Mouse (Mus musculus): Measurements from ENCODE around the gene Cog3. TPM values are rescaled to one million over a fixed set of nuclear protein-coding genes. Genes with fewer than 3 reads are reported as not detected.

Cog3 gene
- polyA plus RNA-seq, 1 experiment from 2014 or later: 22.5 TPM

GRCm38 (mm10) chr14:75753206-75753605 is 1.1 kb downstream of the Cog3 start:
- Histone ChIP-seq H3K4me2 (ENCODE audit: low read length) (peak overlapping the region; percentile 70), H3K9ac (ENCODE audit: low read length) (peak overlapping the region; percentile 92), H3K36me3 (ENCODE audit: control insufficient read depth, insufficient read depth, low read length) (0 out of 2 replicates have a peak, but pooled peaks cover under 1% of the 10 kb centered on the region), H3K4me3 (ENCODE audit: low read depth, low read length) (peak overlapping the region; percentile 90), H3K9me3 (ENCODE audit: control insufficient read depth, low read length) (no peaks in the 10 kb centered on the region), H3K4me1 (replicated peaks; ENCODE audit: control insufficient read depth, insufficient read depth, low read length) (peaks cover 12% of the 10 kb centered on the region), H3K27me3 (replicated peaks; ENCODE audit: control insufficient read depth, insufficient read depth, low read length) (no peaks in the 10 kb centered on the region), H3K27ac (ENCODE audit: low read depth) (no peak overlapping the region)
- no peak for ATAC-seq (replicated peaks; ENCODE audit: low FRiP score, low TSS enrichment, low read depth)
- WGBS: 51% methylated on average over 8 of the region's 8 CpGs
- no peak for DNase-seq (ENCODE audit: low spot score)

DNA sequence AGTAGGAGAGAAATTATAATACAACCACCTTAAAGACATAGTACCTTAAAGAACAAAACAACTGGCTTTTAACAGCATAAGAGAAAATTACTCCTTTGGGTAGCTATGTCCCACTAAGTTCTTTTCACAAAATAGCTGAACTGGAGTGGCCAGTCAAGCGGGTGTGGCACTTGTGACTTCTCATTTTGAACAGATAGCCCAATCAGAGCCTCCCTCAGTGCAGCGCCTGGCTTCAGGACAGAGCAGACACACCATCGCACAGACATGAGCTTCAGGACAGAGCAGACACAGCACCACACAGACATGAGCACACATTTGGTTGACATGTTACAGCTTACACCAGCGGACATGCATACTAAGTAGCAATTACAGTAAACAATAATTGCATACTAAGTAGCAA is 3.3 kb downstream of the Cog3 start:
- peaks cover 14% of the 10 kb centered on the region for H3K36me3 ChIP-seq (ENCODE audit: control insufficient read depth, insufficient read depth, low read length)
- no peaks in the 10 kb centered on the region for H3K9me3 ChIP-seq (ENCODE audit: control insufficient read depth, low read length)
- ATAC-seq (replicated peaks; ENCODE audit: low FRiP score, low TSS enrichment, low read depth): no peak
- H3K4me2 ChIP-seq (ENCODE audit: low read length): no peak overlapping the region
- H3K27me3 ChIP-seq (replicated peaks; ENCODE audit: control insufficient read depth, insufficient read depth, low read length): no peaks in the 10 kb centered on the region
- no peak for DNase-seq (ENCODE audit: low spot score)
- no peak overlapping the region for H3K9ac ChIP-seq (ENCODE audit: low read length)
- 83% methylated on average over 4 of the region's 4 CpGs for WGBS
- H3K27ac ChIP-seq (ENCODE audit: low read depth): no peak overlapping the region
- peaks cover 12% of the 10 kb centered on the region for H3K4me1 ChIP-seq (replicated peaks; ENCODE audit: control insufficient read depth, insufficient read depth, low read length)
- H3K4me3 ChIP-seq (ENCODE audit: low read depth, low read length): no peak overlapping the region

- Histone ChIP-seq H3K4me1 (replicated peaks; ENCODE audit: control insufficient read depth, insufficient read depth, low read length) (peaks cover 12% of the 10 kb centered on the region), H3K9me3 (ENCODE audit: control insufficient read depth, low read length) (no peaks in the 10 kb centered on the region), H3K36me3 (ENCODE audit: control insufficient read depth, insufficient read depth, low read length) (peaks cover 31% of the 10 kb centered on the region), H3K4me3 (ENCODE audit: low read depth, low read length) (no peak overlapping the region), H3K4me2 (ENCODE audit: low read length) (no peak overlapping the region), H3K27me3 (replicated peaks; ENCODE audit: control insufficient read depth, insufficient read depth, low read length) (no peaks in the 10 kb centered on the region), H3K9ac (ENCODE audit: low read length) (no peak overlapping the region), H3K27ac (ENCODE audit: low read depth) (no peak overlapping the region)
- no peak for ATAC-seq (replicated peaks; ENCODE audit: low FRiP score, low TSS enrichment, low read depth)
- no peak for DNase-seq (ENCODE audit: low spot score)
- WGBS: 95% methylated on average over 4 of the region's 4 CpGs
These were observed 5.2 kb downstream of the Cog3 start for GRCm38 (mm10) chr14:75749123-75749522.

DNA sequence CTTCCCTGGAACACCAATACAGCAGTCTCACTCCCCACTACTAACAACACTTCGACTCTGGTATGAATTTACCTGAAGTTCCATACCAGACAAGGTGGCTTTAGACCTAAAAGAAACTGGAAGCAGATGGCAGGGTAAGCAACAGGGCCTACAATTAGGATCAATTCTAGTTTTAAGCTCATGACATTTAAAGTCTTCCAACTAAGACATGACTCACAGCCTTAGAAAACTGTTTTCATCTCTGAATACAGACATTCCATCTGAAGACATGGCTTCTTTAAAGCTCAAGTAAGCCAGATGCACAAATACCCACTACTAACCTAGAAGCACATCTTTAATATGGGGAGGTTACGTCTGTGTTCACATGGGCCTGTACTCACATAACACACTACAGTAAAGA is 6.4 kb downstream of the Cog3 start:
- Histone ChIP-seq H3K9ac (ENCODE audit: low read length) (no peak overlapping the region), H3K4me2 (ENCODE audit: low read length) (no peak overlapping the region), H3K27me3 (replicated peaks; ENCODE audit: control insufficient read depth, insufficient read depth, low read length) (no peaks in the 10 kb centered on the region), H3K36me3 (ENCODE audit: control insufficient read depth, insufficient read depth, low read length) (peaks cover 39% of the 10 kb centered on the region), H3K9me3 (ENCODE audit: control insufficient read depth, low read length) (no peaks in the 10 kb centered on the region), H3K27ac (ENCODE audit: low read depth) (no peak overlapping the region), H3K4me1 (replicated peaks; ENCODE audit: control insufficient read depth, insufficient read depth, low read length) (peaks cover 6% of the 10 kb centered on the region), H3K4me3 (ENCODE audit: low read depth, low read length) (no peak overlapping the region)
- DNase-seq (ENCODE audit: low spot score): no peak
- no peak for ATAC-seq (replicated peaks; ENCODE audit: low FRiP score, low TSS enrichment, low read depth)
- 91% methylated on average over 2 of the region's 2 CpGs for WGBS

DNA sequence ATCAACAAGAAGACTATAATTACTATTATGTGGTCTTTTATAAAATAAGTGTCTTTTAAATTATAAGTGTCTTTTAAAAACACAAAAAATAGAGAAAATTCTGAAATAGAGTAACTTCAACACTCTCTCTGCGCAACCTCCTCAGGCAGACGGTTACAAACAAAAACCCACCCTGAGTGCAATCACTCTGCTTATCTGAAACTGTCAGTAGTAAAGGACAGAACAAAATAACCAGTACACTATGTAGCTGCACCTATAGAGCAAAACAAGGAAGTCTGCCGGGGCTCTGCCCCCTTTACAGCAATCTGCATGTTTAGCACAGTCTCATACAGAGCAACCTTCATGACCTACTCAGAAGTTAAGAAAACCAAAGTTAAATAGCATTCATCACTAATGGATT is 12.4 kb downstream of the Cog3 start:
- WGBS: 87% methylated on average over 3 of the region's 3 CpGs
- Histone ChIP-seq H3K27ac (ENCODE audit: low read depth) (no peak overlapping the region), H3K4me3 (ENCODE audit: low read depth, low read length) (no peak overlapping the region), H3K9me3 (ENCODE audit: control insufficient read depth, low read length) (no peaks in the 10 kb centered on the region), H3K27me3 (replicated peaks; ENCODE audit: control insufficient read depth, insufficient read depth, low read length) (no peaks in the 10 kb centered on the region), H3K4me1 (replicated peaks; ENCODE audit: control insufficient read depth, insufficient read depth, low read length) (no peaks in the 10 kb centered on the region), H3K36me3 (ENCODE audit: control insufficient read depth, insufficient read depth, low read length) (peaks cover 85% of the 10 kb centered on the region), H3K4me2 (ENCODE audit: low read length) (no peak overlapping the region), H3K9ac (ENCODE audit: low read length) (no peak overlapping the region)
- DNase-seq (ENCODE audit: low spot score): no peak
- ATAC-seq (replicated peaks; ENCODE audit: low FRiP score, low TSS enrichment, low read depth): no peak

DNA sequence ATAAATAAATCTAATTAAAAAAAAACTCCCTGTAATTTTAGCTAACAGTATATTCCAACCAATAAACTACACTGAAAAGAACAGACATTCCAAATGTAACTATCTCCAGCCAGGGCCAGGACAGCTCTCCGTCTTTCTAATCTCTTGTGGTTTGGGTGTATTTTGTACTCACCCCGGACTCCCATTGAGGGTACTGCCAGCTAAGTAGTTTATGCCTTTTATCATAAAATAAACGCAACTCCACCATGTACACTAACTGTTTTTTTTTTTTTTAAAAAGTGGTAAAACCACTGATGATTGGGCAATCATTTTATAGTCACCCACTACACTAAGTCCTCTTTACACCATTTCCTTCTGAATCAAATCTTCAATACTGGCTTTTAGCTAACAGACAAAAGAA is 18.7 kb downstream of the Cog3 start:
- DNase-seq (ENCODE audit: low spot score) (no peak), ATAC-seq (replicated peaks; ENCODE audit: low FRiP score, low TSS enrichment, low read depth) (no peak)
- Histone ChIP-seq H3K9me3 (ENCODE audit: control insufficient read depth, low read length) (no peaks in the 10 kb centered on the region), H3K4me1 (replicated peaks; ENCODE audit: control insufficient read depth, insufficient read depth, low read length) (no peaks in the 10 kb centered on the region), H3K27me3 (replicated peaks; ENCODE audit: control insufficient read depth, insufficient read depth, low read length) (no peaks in the 10 kb centered on the region), H3K4me3 (ENCODE audit: low read depth, low read length) (no peak overlapping the region), H3K27ac (ENCODE audit: low read depth) (no peak overlapping the region), H3K9ac (ENCODE audit: low read length) (no peak overlapping the region), H3K4me2 (ENCODE audit: low read length) (no peak overlapping the region), H3K36me3 (ENCODE audit: control insufficient read depth, insufficient read depth, low read length) (peaks cover 89% of the 10 kb centered on the region)
- 88% methylated on average over 3 of the region's 3 CpGs for whole genome bisulfite sequencing

- Histone ChIP-seq H3K27me3 (replicated peaks; ENCODE audit: control insufficient read depth, insufficient read depth, low read length) (no peaks in the 10 kb centered on the region), H3K9ac (ENCODE audit: low read length) (no peak overlapping the region), H3K9me3 (ENCODE audit: control insufficient read depth, low read length) (no peaks in the 10 kb centered on the region), H3K36me3 (ENCODE audit: control insufficient read depth, insufficient read depth, low read length) (peaks cover 95% of the 10 kb centered on the region), H3K4me3 (ENCODE audit: low read depth, low read length) (no peak overlapping the region), H3K4me1 (replicated peaks; ENCODE audit: control insufficient read depth, insufficient read depth, low read length) (no peaks in the 10 kb centered on the region), H3K27ac (ENCODE audit: low read depth) (no peak overlapping the region), H3K4me2 (ENCODE audit: low read length) (no peak overlapping the region)
- no peak for ATAC-seq (replicated peaks; ENCODE audit: low FRiP score, low TSS enrichment, low read depth)
- no peak for DNase-seq (ENCODE audit: low spot score)
- WGBS: 96% methylated on average over 7 of the region's 7 CpGs
These were observed 21.7 kb downstream of the Cog3 start for GRCm38 (mm10) chr14:75732631-75733030.

GRCm38 (mm10) chr14:75731361-75731760 is 23.0 kb downstream of the Cog3 start:
- Histone ChIP-seq H3K36me3 (ENCODE audit: control insufficient read depth, insufficient read depth, low read length) (peaks cover 95% of the 10 kb centered on the region), H3K27me3 (replicated peaks; ENCODE audit: control insufficient read depth, insufficient read depth, low read length) (no peaks in the 10 kb centered on the region), H3K27ac (ENCODE audit: low read depth) (no peak overlapping the region), H3K4me2 (ENCODE audit: low read length) (no peak overlapping the region), H3K4me3 (ENCODE audit: low read depth, low read length) (no peak overlapping the region), H3K9me3 (ENCODE audit: control insufficient read depth, low read length) (no peaks in the 10 kb centered on the region), H3K4me1 (replicated peaks; ENCODE audit: control insufficient read depth, insufficient read depth, low read length) (no peaks in the 10 kb centered on the region), H3K9ac (ENCODE audit: low read length) (no peak overlapping the region)
- WGBS: 85% methylated on average over 2 of the region's 2 CpGs
- DNase-seq (ENCODE audit: low spot score) (no peak), ATAC-seq (replicated peaks; ENCODE audit: low FRiP score, low TSS enrichment, low read depth) (no peak)

DNA sequence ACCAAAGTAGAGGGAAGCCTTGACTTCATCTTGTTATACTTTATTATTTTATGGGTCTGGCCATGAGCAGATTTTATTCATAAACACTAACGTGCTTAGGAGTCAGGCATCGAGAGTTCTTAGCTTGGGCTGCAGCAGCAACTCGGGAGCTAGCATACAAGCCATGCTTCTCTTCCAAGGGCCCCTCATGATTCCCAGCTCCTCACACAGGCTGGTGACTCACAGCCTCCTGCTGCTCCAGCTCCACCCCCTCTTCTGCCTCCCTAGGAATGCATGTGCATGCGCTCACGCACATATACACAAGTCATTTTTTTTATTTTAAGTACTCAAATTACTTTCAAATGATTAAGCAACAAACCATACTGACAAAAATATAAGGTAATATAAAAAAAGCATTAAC is 26.2 kb downstream of the Cog3 start:
- DNase-seq (ENCODE audit: low spot score) (no peak), ATAC-seq (replicated peaks; ENCODE audit: low FRiP score, low TSS enrichment, low read depth) (no peak)
- Histone ChIP-seq H3K4me3 (ENCODE audit: low read depth, low read length) (no peak overlapping the region), H3K4me1 (replicated peaks; ENCODE audit: control insufficient read depth, insufficient read depth, low read length) (no peaks in the 10 kb centered on the region), H3K27me3 (replicated peaks; ENCODE audit: control insufficient read depth, insufficient read depth, low read length) (no peaks in the 10 kb centered on the region), H3K27ac (ENCODE audit: low read depth) (no peak overlapping the region), H3K4me2 (ENCODE audit: low read length) (no peak overlapping the region), H3K9ac (ENCODE audit: low read length) (no peak overlapping the region), H3K9me3 (ENCODE audit: control insufficient read depth, low read length) (no peaks in the 10 kb centered on the region), H3K36me3 (ENCODE audit: control insufficient read depth, insufficient read depth, low read length) (peaks cover 89% of the 10 kb centered on the region)
- WGBS: 91% methylated on average over 5 of the region's 5 CpGs

Measured in intestine, embryonic 14.5 days (tissue).